Mouse (Mus musculus) hindbrain, embryonic 11.5 days (tissue): ENCODE measurements around the gene Rps23. TPM values are rescaled to one million over a fixed set of nuclear protein-coding genes. Genes with fewer than 3 reads are reported as not detected.

Experiments
- ATAC-seq: fragments of 200-750 bp; cut with Nextera tagmentation; 2 replicates; pipeline ENCODE4 v1.8.0; 2017; ENCODE audit warnings: mild to moderate bottlenecking, moderate TSS enrichment, moderate library complexity; ENCODE audit not compliant: low FRiP score
- DNase-seq: peaks from one replicate; pipeline ENCODE4 v3.0.0-alpha.2; 2015; ENCODE audit warnings: low spot score
- H3K27ac ChIP-seq: fragments of 300-500 bp; sonication (generic); 2 replicates; pipeline ENCODE4 v1.5.1; 2014; ENCODE audit warnings: mild to moderate bottlenecking, low read depth, low read length
- H3K27me3 ChIP-seq: fragments of 300-500 bp; sonication (generic); 2 replicates; pipeline ENCODE4 v1.6.1; 2014; ENCODE audit warnings: mild to moderate bottlenecking, low read length, moderate library complexity, mixed read lengths; ENCODE audit not compliant: control insufficient read depth, insufficient read depth
- H3K36me3 ChIP-seq: fragments of 300-500 bp; sonication (generic); 2 replicates; pipeline ENCODE4 v1.6.1; 2014; ENCODE audit warnings: mild to moderate bottlenecking, low read length, moderate library complexity, mixed read lengths; ENCODE audit not compliant: control insufficient read depth, insufficient read depth
- H3K4me1 ChIP-seq: fragments of 300-500 bp; sonication (generic); replicated peaks from 2 replicates; pipeline ENCODE4 v1.6.1; 2014; ENCODE audit warnings: low read length, mixed read lengths; ENCODE audit not compliant: control insufficient read depth, insufficient read depth
- H3K4me2 ChIP-seq: fragments of 300-500 bp; sonication (generic); replicated peaks from 2 replicates; pipeline ENCODE4 v1.6.1; 2014; ENCODE audit warnings: mild to moderate bottlenecking, low read depth, low read length
- H3K4me3 ChIP-seq: fragments of 300-500 bp; sonication (generic); 2 replicates; pipeline ENCODE4 v1.5.1; 2014; ENCODE audit warnings: low read depth, low read length
- H3K9ac ChIP-seq: fragments of 300-500 bp; sonication (generic); 2 replicates; pipeline ENCODE4 v1.6.1; 2014; ENCODE audit warnings: low read depth, low read length
- H3K9me3 ChIP-seq: fragments of 300-500 bp; sonication (generic); 2 replicates; pipeline ENCODE4 v1.6.1; 2016; ENCODE audit warnings: low read length; ENCODE audit not compliant: control insufficient read depth
- WGBS: fragments of 180-500 bp; shearing (Covaris S2); extraction: QIAGEN DNeasy Blood & Tissue Kit; methylation state at CpG from one replicate; pipeline ENCODE4 v1.1.7; 2014; 5-methylcytosine and 5-hydroxymethylcytosine counted together
- polyA plus RNA-seq: library from polyadenylated mRNA; unstranded; fragments of >200 nt; fragmentation: Nextera tagmentation; extraction: Ambion mirVana; gene quantifications from 2 replicates; pipeline ENCODE4 v1.2.1, GENCODE M21; 2014

Rps23 gene
- polyA plus RNA-seq: 214 and 232 TPM in 2 replicates

DNA sequence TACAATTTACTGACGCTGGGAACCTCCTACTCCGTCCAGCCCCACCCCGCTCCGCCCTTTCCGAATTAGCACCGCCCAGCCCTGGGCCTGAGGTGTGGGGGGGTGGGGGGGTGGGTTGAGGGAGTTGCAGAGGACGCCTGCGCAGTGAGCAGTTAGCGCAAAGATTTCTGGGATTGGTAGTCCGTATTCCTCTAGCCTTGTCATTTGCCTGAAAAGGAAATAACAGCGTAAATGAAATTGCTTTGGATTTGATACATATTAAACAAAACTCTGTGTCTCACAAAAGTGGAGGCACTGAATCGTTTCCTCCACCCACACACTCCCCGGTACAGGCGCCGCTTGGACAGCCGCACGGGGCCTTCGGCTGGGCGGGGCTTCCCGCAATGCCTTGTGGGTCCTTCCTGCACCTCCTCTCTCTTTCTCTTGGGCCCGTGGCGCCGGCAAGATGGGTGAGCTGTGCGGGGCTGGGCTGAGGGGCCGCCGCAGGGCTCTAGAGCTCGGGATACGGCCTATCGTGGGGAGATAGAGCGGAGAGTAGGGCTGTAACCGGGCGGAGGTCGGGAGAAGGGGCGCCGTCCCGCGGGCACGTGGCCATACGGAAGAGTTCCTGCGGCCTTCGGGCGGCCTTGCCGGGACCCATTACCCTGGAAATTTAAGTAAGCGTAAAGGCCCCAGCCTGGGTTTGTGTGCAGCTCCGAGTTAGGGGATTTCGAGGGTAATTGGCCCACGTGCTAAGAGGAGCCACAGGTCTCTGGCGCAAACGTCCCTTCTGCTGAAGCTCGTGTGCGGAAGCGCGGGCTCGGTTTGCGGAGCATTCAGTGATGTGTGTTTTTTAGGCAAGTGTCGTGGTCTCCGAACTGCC is at the start of gene Rps23:
Gene Rps23, plus strand, starts transcription at position 208 of the 862 bp plus-strand sequence.
- Histone ChIP-seq H3K36me3 (peaks cover 7% of the 10 kb centered on the region; the same call in 1 of the 2 replicates), H3K27me3 (no peaks in the 10 kb centered on the region), H3K9ac (peak within 1 kb of the TSS; percentile 95), H3K4me2 (peak within 1 kb of the TSS; percentile 54), H3K4me3 (peak within 1 kb of the TSS; percentile 90), H3K27ac (peak within 1 kb of the TSS; percentile 58), H3K4me1 (no peaks in the 10 kb centered on the region), H3K9me3 (no peaks in the 10 kb centered on the region)
- DNase-seq: peak; percentile 93
- ATAC-seq: peak; percentile 99
- under 1% methylated on average over 57 of the region's 57 CpGs for WGBS

DNA sequence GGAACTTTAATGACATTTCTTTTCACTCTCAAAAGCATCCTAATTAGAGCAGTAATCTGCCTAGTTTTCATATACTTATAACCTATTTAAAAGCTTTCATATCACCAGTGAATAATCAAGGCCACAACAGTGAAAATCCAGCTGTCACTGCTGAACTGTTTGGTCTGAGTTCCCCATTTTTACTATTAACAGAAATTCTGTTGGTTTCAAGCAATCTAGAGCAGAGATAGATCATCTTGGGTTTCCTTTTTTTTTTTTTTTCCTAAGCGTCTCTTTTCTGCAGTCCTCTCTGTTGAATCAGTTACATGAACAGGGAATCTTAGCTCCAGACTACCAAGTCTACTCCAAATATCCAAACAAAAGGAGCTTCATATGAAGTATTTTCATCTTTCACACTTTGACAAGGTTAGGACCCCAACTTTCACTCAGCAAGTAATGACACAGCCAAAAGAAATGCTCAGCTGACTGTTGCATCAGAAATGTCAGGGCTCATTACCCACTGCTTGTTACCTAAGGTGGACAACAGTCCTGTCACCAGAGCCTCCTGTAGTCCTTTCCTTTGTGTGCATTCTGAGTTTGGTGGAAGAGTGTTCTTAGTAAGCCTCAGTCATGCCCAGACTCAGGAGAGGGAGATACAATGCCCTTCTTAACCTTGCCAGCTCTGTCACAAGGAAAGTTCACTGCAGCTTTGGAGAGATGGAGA is 40.9 kb upstream of the Rps23 start:
- Histone ChIP-seq H3K27me3 (no peaks in the 10 kb centered on the region), H3K36me3 (no peaks in the 10 kb centered on the region), H3K9me3 (no peaks in the 10 kb centered on the region), H3K9ac (no peak overlapping the region), H3K4me2 (no peak overlapping the region), H3K4me3 (no peak overlapping the region), H3K4me1 (no peaks in the 10 kb centered on the region), H3K27ac (no peak overlapping the region)
- WGBS: 76% methylated on average over 1 of the region's 1 CpGs
- DNase-seq (no peak), ATAC-seq (no peak)

DNA sequence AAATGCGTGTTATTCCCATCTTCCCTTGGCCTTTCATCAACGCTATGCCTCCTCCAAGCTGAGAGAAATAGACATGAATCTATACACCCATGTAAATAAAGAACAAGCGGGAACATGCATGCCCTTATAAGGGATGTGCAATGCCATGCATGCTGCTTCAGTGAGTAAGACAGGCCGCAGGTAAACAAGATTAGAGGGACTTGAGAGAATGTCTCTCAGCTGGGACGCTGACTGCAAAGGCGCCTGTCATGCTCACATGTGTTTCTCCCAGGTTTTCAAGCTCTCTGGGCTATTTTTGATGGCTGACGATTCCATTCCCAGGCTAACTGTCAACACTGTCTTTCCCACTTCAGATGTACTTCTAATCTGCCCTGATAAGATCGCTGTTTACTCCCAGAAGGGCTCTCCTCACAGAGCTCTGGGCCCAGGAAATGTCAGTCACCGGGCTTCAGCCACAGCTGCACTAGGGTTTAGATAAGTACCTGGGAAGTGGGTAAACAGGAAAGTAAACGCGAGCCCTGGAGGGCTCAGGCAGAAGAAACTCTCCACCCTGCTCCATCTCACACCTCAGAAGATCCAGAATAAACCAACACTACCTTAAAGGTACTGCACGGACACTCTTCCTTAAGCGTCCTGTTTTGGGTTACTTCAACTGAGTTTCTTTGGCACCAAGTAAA is 36.8 kb upstream of the Rps23 start:
- Histone ChIP-seq H3K9me3 (no peaks in the 10 kb centered on the region), H3K4me1 (no peaks in the 10 kb centered on the region), H3K27me3 (no peaks in the 10 kb centered on the region), H3K4me3 (peak overlapping the region; percentile 28), H3K27ac (no peak overlapping the region), H3K9ac (no peak overlapping the region), H3K36me3 (no peaks in the 10 kb centered on the region), H3K4me2 (peak overlapping the region; percentile 47)
- peak; percentile 59 for ATAC-seq
- WGBS: 50% methylated on average over 13 of the region's 13 CpGs
- DNase-seq: no peak

DNA sequence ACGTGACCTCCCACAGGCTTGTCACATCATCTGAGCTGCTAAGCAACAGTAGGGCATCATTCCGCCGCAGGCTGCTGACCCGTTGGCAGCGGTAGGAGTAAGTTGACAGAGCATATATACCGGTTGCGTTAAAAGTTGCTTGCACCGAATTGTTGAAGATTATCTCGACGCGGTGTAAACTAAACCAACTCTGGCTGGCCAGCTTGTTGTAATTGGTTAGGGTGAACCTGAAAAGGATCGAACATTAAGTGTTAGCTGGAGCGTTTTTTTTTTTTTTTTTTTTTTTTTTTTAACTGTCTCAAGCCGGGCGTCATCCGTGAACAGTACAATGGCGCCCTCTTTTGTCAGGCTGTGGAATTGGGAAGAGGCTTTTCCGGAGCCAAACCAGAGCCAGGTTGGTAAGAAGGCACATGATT is 36.2 kb upstream of the Rps23 start:
- DNase-seq (peak; percentile 86), ATAC-seq (peak; percentile 75)
- no peaks in the 10 kb centered on the region for H3K4me1 ChIP-seq
- no peaks in the 10 kb centered on the region for H3K9me3 ChIP-seq
- peak overlapping the region; percentile 28 for H3K4me3 ChIP-seq
- no peaks in the 10 kb centered on the region for H3K36me3 ChIP-seq
- no peaks in the 10 kb centered on the region for H3K27me3 ChIP-seq
- under 1% methylated on average over 18 of the region's 18 CpGs for WGBS
- no peak overlapping the region for H3K9ac ChIP-seq
- H3K27ac ChIP-seq: no peak overlapping the region
- peak overlapping the region; percentile 47 for H3K4me2 ChIP-seq

DNA sequence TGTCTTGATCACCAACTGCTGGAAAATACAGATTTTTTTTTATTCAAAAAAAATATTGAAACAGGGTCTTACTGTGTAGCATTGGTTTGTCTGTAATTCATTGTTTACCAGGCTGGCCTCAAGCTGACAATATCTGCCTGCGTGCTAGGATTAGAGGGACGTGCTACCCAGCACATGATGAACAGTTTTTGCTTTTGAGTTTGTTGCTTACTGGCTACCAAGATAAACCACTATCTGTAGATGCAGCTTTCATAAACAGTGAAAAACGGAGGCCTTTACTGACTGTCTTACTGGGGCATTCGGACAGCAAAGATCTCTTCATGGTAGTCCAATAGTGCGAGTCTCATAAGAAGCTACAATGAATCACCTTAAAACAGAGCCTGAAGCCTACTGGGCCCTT is 32.6 kb upstream of the Rps23 start:
- no peaks in the 10 kb centered on the region for H3K27me3 ChIP-seq
- H3K36me3 ChIP-seq: no peaks in the 10 kb centered on the region
- DNase-seq: no peak
- H3K27ac ChIP-seq: no peak overlapping the region
- no peak overlapping the region for H3K4me2 ChIP-seq
- ATAC-seq: no peak
- no peak overlapping the region for H3K4me3 ChIP-seq
- no peaks in the 10 kb centered on the region for H3K9me3 ChIP-seq
- 88% methylated on average over 5 of the region's 5 CpGs for WGBS
- H3K9ac ChIP-seq: no peak overlapping the region
- no peaks in the 10 kb centered on the region for H3K4me1 ChIP-seq

GRCm38 (mm10) chr13:90894819-90895218 is 27.9 kb upstream of the Rps23 start:
- no peaks in the 10 kb centered on the region for H3K9me3 ChIP-seq
- no peak overlapping the region for H3K27ac ChIP-seq
- H3K4me3 ChIP-seq: no peak overlapping the region
- no peaks in the 10 kb centered on the region for H3K4me1 ChIP-seq
- H3K9ac ChIP-seq: no peak overlapping the region
- 96% methylated on average over 4 of the region's 4 CpGs for WGBS
- no peaks in the 10 kb centered on the region for H3K27me3 ChIP-seq
- DNase-seq (no peak), ATAC-seq (no peak)
- no peak overlapping the region for H3K4me2 ChIP-seq
- no peaks in the 10 kb centered on the region for H3K36me3 ChIP-seq

- DNase-seq (no peak), ATAC-seq (no peak)
- Histone ChIP-seq H3K4me3 (no peak overlapping the region), H3K4me2 (no peak overlapping the region), H3K9ac (no peak overlapping the region), H3K4me1 (no peaks in the 10 kb centered on the region), H3K27ac (no peak overlapping the region), H3K36me3 (no peaks in the 10 kb centered on the region), H3K9me3 (no peaks in the 10 kb centered on the region), H3K27me3 (no peaks in the 10 kb centered on the region)
- WGBS: 46% methylated on average over 2 of the region's 2 CpGs
Observed at GRCm38 (mm10) chr13:90896098-90896497, 26.7 kb upstream of the Rps23 start.

DNA sequence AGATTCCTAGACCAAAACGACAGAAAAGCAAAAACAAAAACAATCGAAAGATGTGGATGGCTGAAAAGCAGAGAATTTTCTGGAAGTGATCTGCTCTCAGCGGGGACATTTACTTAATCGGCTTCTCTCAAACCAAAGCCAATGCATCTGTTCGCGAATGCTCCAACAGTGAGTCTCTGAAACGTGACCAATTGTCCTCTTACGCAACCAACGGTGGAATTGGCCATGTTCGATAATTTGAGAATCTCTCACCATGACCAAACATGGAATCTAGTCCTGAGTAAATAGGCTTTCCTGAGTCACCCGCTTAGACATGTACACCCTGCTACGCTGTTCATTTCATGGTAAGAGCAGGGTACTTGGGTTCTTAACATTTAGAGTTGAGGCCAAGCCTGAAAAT is 25.9 kb upstream of the Rps23 start:
- no peak for DNase-seq
- Histone ChIP-seq H3K9me3 (no peaks in the 10 kb centered on the region), H3K4me3 (no peak overlapping the region), H3K9ac (no peak overlapping the region), H3K27ac (no peak overlapping the region), H3K4me2 (no peak overlapping the region), H3K27me3 (no peaks in the 10 kb centered on the region), H3K36me3 (no peaks in the 10 kb centered on the region), H3K4me1 (no peaks in the 10 kb centered on the region)
- no peak for ATAC-seq
- WGBS: 90% methylated on average over 12 of the region's 12 CpGs
